Mouse (Mus musculus): ENCODE data around the gene Galntl6.

- TF ChIP-seq POLR2A (IDR thresholded peaks at IDR 0.05; ENCODE audit: insufficient read length, low read depth) (no peak), POLR2AphosphoS2 (IDR thresholded peaks at IDR 0.05; ENCODE audit: insufficient read length, low read depth) (no peak), MAX (IDR thresholded peaks at IDR 0.05; ENCODE audit: low read depth) (no peak)
These were observed 1146.6 kb downstream of the Galntl6 start for GRCm38 (mm10) chr8:57765726-57766351.

Data from myocyte (in vitro differentiated cells).